In genomic region chr13:102023624-102024023, GRCm38 (mm10) we compare ENCODE assay signal across 22 mouse cellular contexts.
DNase-seq lines count a peak whose midpoint lies in the region; ATAC-seq and TF ChIP-seq lines count a peak whose summit lies in the region.
"Had no signal": no experiment of that assay in that cellular context is flagged by ENCODE, and none has a peak within 500 bp of the region (broad histone marks: within the 10 kb centered on the region; RNA-seq: fewer than 3 reads in every experiment).

No protein-coding gene starts in this region.

- ATAC-seq in intestine, embryonic 16.5 days = peak; percentile 92
- ATAC-seq in liver, postnatal 0 days = peak; percentile 35; the same call in 1 of the 2 replicates
- ATAC-seq: forebrain, embryonic 13.5 days; midbrain, embryonic 13.5 days had no signal

- H3K9ac ChIP-seq in intestine, embryonic 16.5 days (ENCODE audit: low read depth, low read length) = no peak overlapping the region
- H3K9ac ChIP-seq in liver, postnatal 0 days (replicated peaks) = no peak overlapping the region
- H3K9ac ChIP-seq: forebrain, embryonic 13.5 days; heart, embryonic 15.5 days; hindbrain, embryonic 12.5 days; midbrain, embryonic 13.5 days had no signal

- H3K27me3 ChIP-seq in intestine, embryonic 16.5 days (replicated peaks; ENCODE audit: control insufficient read depth, insufficient read depth, low read length) = no peaks in the 10 kb centered on the region
- no peaks in the 10 kb centered on the region for H3K27me3 ChIP-seq in liver, postnatal 0 days (ENCODE audit: insufficient read depth, low read length)
- H3K27me3 ChIP-seq: forebrain, embryonic 13.5 days; heart, embryonic 15.5 days; hindbrain, embryonic 12.5 days; midbrain, embryonic 13.5 days had no signal

- no peak overlapping the region for H3K27ac ChIP-seq in intestine, embryonic 16.5 days (ENCODE audit: low read length)
- H3K27ac ChIP-seq in liver, postnatal 0 days (ENCODE audit: low read depth) = peak overlapping the region; percentile 23; the same call in 1 of the 2 replicates
- H3K27ac ChIP-seq: forebrain, embryonic 13.5 days; heart, embryonic 10.5 days; heart, embryonic 15.5 days; hindbrain, embryonic 12.5 days; macrophage; midbrain, embryonic 13.5 days had no signal

- H3K36me3 ChIP-seq in intestine, embryonic 16.5 days (ENCODE audit: control insufficient read depth, insufficient read depth, low read length) = no peaks in the 10 kb centered on the region
- no peaks in the 10 kb centered on the region for H3K36me3 ChIP-seq in liver, postnatal 0 days (replicated peaks; ENCODE audit: insufficient read depth, low read length)
- H3K36me3 ChIP-seq: heart, embryonic 10.5 days; heart, embryonic 15.5 days; hindbrain, embryonic 12.5 days; midbrain, embryonic 13.5 days had no signal

- peak; percentile 52 to 56 for DNase-seq in kidney, adult 8-10 months
- DNase-seq in kidney, postnatal 4 days = no peak
- DNase-seq in adipocyte (ENCODE audit: low spot score) = peak; percentile 64
- DNase-seq in liver, postnatal 0 days = peak; percentile 25
- DNase-seq in embryo, embryonic 10.5 days (ENCODE audit: low spot score) = no peak
- no peak for DNase-seq in thymus, adult 18-20 months
- DNase-seq: adrenal gland, adult 2 months; cerebellum, adult 8-10 months; cerebellum, postnatal 25 days; gastrocnemius, postnatal 14 days; layer of hippocampus, postnatal 36 days; left cerebral cortex, postnatal 4 days; lung, adult 2 months; lung, postnatal 10 days; thymus, postnatal 25 days had no signal

- 97% methylated on average over 1 of the region's 1 CpGs for WGBS in intestine, embryonic 16.5 days
- WGBS in liver, postnatal 0 days (ENCODE audit: insufficient replicate concordance) = 84% methylated on average over 1 of the region's 1 CpGs

- H3K4me2 ChIP-seq in intestine, embryonic 16.5 days (ENCODE audit: low read depth, low read length) = no peak overlapping the region
- no peak overlapping the region for H3K4me2 ChIP-seq in liver, postnatal 0 days (ENCODE audit: low read depth, low read length)
- H3K4me2 ChIP-seq: forebrain, embryonic 13.5 days; heart, embryonic 15.5 days; hindbrain, embryonic 12.5 days; midbrain, embryonic 13.5 days had no signal

- no peak for TF ChIP-seq CTCF in liver, postnatal 0 days (IDR thresholded peaks at IDR 0.05; ENCODE audit: low read depth)

- no peaks in the 10 kb centered on the region for H3K4me1 ChIP-seq in intestine, embryonic 16.5 days (ENCODE audit: control insufficient read depth, insufficient read depth, low read length)
- H3K4me1 ChIP-seq in liver, postnatal 0 days (ENCODE audit: insufficient read depth) = peaks cover 6% of the 10 kb centered on the region
- H3K4me1 ChIP-seq: forebrain, embryonic 13.5 days; heart, embryonic 10.5 days; heart, embryonic 15.5 days; hindbrain, embryonic 12.5 days; midbrain, embryonic 13.5 days had no signal

- TF ChIP-seq EP300 in liver, postnatal 0 days (IDR thresholded peaks at IDR 0.05; ENCODE audit: low read depth) = peak; percentile 39; the same call in 1 of the 2 replicates

- H3K9me3 ChIP-seq in intestine, embryonic 16.5 days (ENCODE audit: control insufficient read depth, low read length) = no peaks in the 10 kb centered on the region
- H3K9me3 ChIP-seq in liver, postnatal 0 days (ENCODE audit: low read length) = no peaks in the 10 kb centered on the region
- H3K9me3 ChIP-seq: forebrain, embryonic 13.5 days; heart, embryonic 10.5 days; heart, embryonic 15.5 days; hindbrain, embryonic 12.5 days; midbrain, embryonic 13.5 days had no signal

- H3K4me3 ChIP-seq in intestine, embryonic 16.5 days (ENCODE audit: low read length) = no peak overlapping the region
- H3K4me3 ChIP-seq in liver, postnatal 0 days (ENCODE audit: low read depth, low read length) = no peak overlapping the region
- H3K4me3 ChIP-seq: forebrain, embryonic 13.5 days; heart, embryonic 10.5 days; heart, embryonic 15.5 days; hindbrain, embryonic 12.5 days; midbrain, embryonic 13.5 days had no signal

Comparison
In these comparisons a context has a peak if more than half of its experiments do, and no peak if none do; other contexts are left out.
1. DNase-seq: peak in kidney, adult 8-10 months (2 of 2), adipocyte (single experiment) and liver, postnatal 0 days (single experiment); none in kidney, postnatal 4 days (0 of 2), embryo, embryonic 10.5 days (single experiment) and thymus, adult 18-20 months (0 of 2).